Mouse (Mus musculus) midbrain, postnatal 0 days (tissue): Measurements from ENCODE around the gene Vwa5b1. TPM values are rescaled to one million over a fixed set of nuclear protein-coding genes. Genes with fewer than 3 reads are reported as not detected.

Experiments
- ATAC-seq: fragments of 200-750 bp; cut with Nextera tagmentation; 2 replicates; pipeline ENCODE4 v1.8.0; 2017; ENCODE audit warnings: moderate number of reproducible peaks, mild to moderate bottlenecking, moderate TSS enrichment, moderate library complexity; ENCODE audit not compliant: low FRiP score
- DNase-seq: peaks from one replicate; pipeline ENCODE4 v3.0.0-alpha.2; 2015; ENCODE audit warnings: low spot score
- H3K27ac ChIP-seq: fragments of 300-500 bp; sonication (generic); 2 replicates; pipeline ENCODE4 v1.5.1; 2014; ENCODE audit warnings: low read depth, mild to moderate bottlenecking, low read length, mixed read lengths
- H3K27me3 ChIP-seq: fragments of 300-500 bp; sonication (generic); 2 replicates; pipeline ENCODE4 v1.6.1; 2014; ENCODE audit warnings: low read length, control low read depth, mixed read lengths; ENCODE audit not compliant: insufficient read depth
- H3K36me3 ChIP-seq: fragments of 300-500 bp; sonication (generic); 2 replicates; pipeline ENCODE4 v1.6.1; 2014; ENCODE audit warnings: low read length, control low read depth, mixed read lengths; ENCODE audit not compliant: insufficient read depth
- H3K4me1 ChIP-seq: fragments of 300-500 bp; sonication (generic); 2 replicates; pipeline ENCODE4 v1.6.1; 2014; ENCODE audit warnings: mild to moderate bottlenecking, control low read depth, antibody characterized with exemption, low read length, mixed read lengths; ENCODE audit not compliant: insufficient read depth
- H3K4me2 ChIP-seq: fragments of 300-500 bp; sonication (generic); 2 replicates; pipeline ENCODE4 v1.6.1; 2014; ENCODE audit warnings: low read depth, mild to moderate bottlenecking, low read length, mixed read lengths; ENCODE audit not compliant: poor library complexity, severe bottlenecking
- H3K4me3 ChIP-seq: fragments of 300-500 bp; sonication (generic); 2 replicates; pipeline ENCODE4 v1.5.1; 2014; ENCODE audit warnings: low read depth, mild to moderate bottlenecking, low read length, moderate library complexity
- H3K9ac ChIP-seq: fragments of 300-500 bp; sonication (generic); replicated peaks from 2 replicates; pipeline ENCODE4 v1.6.1; 2014; ENCODE audit warnings: mild to moderate bottlenecking, low read length, moderate library complexity, mixed read lengths; ENCODE audit not compliant: poor library complexity, severe bottlenecking
- H3K9me3 ChIP-seq: fragments of 300-500 bp; sonication (generic); 2 replicates; pipeline ENCODE4 v1.6.1; 2016; ENCODE audit warnings: low read length, control low read depth
- CTCF ChIP-seq: IDR thresholded peaks from 2 replicates; pipeline ENCODE4 v1.5.1; 2016; ENCODE audit warnings: antibody characterized with exemption, mild to moderate bottlenecking
- WGBS: fragments of 180-500 bp; shearing (Covaris S2); extraction: QIAGEN DNeasy Blood & Tissue Kit; methylation state at CpG from one replicate; pipeline ENCODE4 v1.1.7; 2014; 5-methylcytosine and 5-hydroxymethylcytosine counted together
- polyA plus RNA-seq: library from polyadenylated mRNA; unstranded; fragments of >200 nt; fragmentation: Nextera tagmentation; extraction: Ambion mirVana; gene quantifications from 2 replicates; pipeline ENCODE4 v1.2.1, GENCODE M21; 2015
- total RNA-seq: library from RNA; depleted of rRNA; stranded (reverse); fragments of >200 nt; gene quantifications from 2 replicates; pipeline ENCODE4 v1.2.3, GENCODE M21; 2014

Vwa5b1 gene
- total and polyA plus RNA-seq, 2 experiments from 2014 or later: 3.1 to 16.9 TPM

- DNase-seq (no peak), ATAC-seq (no peak)
- no peak for TF ChIP-seq CTCF
- Histone ChIP-seq H3K27me3 (no peaks in the 10 kb centered on the region), H3K4me3 (no peak overlapping the region), H3K4me1 (peaks cover 15% of the 10 kb centered on the region), H3K27ac (no peak overlapping the region), H3K4me2 (no peak overlapping the region), H3K36me3 (no peaks in the 10 kb centered on the region), H3K9me3 (no peaks in the 10 kb centered on the region), H3K9ac (no peak overlapping the region)
- WGBS: 67% methylated on average over 8 of the region's 8 CpGs
Observed at GRCm38 (mm10) chr4:138553516-138553933, 82.2 kb downstream of the Vwa5b1 start.

DNA sequence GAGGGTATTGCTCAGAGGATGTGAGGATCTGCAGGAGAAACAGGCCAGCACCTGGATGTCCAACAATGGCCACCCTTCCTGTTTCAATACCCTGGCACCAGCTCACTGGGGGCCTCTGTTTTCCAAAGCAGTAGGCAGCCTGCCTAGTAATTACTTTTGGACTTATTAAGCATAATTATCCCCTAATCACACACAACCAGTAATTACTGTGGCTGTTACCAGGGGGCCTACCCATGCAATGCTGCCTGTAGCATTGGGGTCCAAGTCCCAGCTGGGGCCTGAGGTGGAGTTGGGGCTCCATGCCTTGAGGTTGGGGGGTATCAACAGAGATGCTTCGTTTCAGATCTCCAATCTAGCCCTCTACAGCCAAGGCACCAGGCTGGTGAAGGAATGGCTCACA lies 82.6 kb downstream of the Vwa5b1 start:
- Histone ChIP-seq H3K4me2 (no peak overlapping the region), H3K9ac (no peak overlapping the region), H3K4me1 (peaks cover 19% of the 10 kb centered on the region), H3K36me3 (no peaks in the 10 kb centered on the region), H3K27ac (no peak overlapping the region), H3K27me3 (no peaks in the 10 kb centered on the region), H3K9me3 (no peaks in the 10 kb centered on the region), H3K4me3 (no peak overlapping the region)
- TF ChIP-seq CTCF: no peak
- DNase-seq (no peak), ATAC-seq (no peak)
- WGBS: 42% methylated on average over 1 of the region's 1 CpGs

DNA sequence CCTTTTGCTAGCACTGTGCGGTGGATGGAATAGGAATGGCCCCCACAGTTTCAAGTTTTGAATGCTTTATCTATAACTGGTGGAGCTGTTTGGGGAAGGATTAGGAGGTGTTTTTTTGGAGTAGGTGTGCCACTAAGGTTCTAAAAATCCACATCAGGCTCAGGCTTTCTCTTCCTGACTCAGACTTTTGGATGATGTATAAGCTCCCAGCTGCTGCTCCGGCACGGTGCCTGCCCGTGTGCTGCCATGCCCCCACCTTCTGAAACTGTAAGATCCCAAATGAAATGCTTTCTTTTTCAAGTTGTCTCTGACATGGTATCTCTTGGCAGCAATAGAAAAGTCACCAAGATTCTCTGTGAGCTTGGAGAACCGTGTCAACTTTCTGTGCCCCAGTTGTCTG lies 84.1 kb downstream of the Vwa5b1 start:
- peaks cover 24% of the 10 kb centered on the region for H3K4me1 ChIP-seq
- H3K27ac ChIP-seq: no peak overlapping the region
- ATAC-seq: no peak
- no peak overlapping the region for H3K4me3 ChIP-seq
- 85% methylated on average over 5 of the region's 5 CpGs for WGBS
- H3K27me3 ChIP-seq: no peaks in the 10 kb centered on the region
- DNase-seq: no peak
- no peaks in the 10 kb centered on the region for H3K36me3 ChIP-seq
- H3K9ac ChIP-seq: no peak overlapping the region
- no peak overlapping the region for H3K4me2 ChIP-seq
- no peaks in the 10 kb centered on the region for H3K9me3 ChIP-seq
- TF ChIP-seq CTCF: no peak

GRCm38 (mm10) chr4:138550557-138550956 lies 85.1 kb downstream of the Vwa5b1 start:
- no peak overlapping the region for H3K4me2 ChIP-seq
- no peak for TF ChIP-seq CTCF
- peaks cover 22% of the 10 kb centered on the region for H3K4me1 ChIP-seq
- no peaks in the 10 kb centered on the region for H3K36me3 ChIP-seq
- no peak overlapping the region for H3K27ac ChIP-seq
- no peaks in the 10 kb centered on the region for H3K9me3 ChIP-seq
- WGBS: 68% methylated on average over 5 of the region's 5 CpGs
- no peaks in the 10 kb centered on the region for H3K27me3 ChIP-seq
- DNase-seq: no peak
- ATAC-seq: no peak
- no peak overlapping the region for H3K9ac ChIP-seq
- no peak overlapping the region for H3K4me3 ChIP-seq

- no peak for ATAC-seq
- H3K4me3 ChIP-seq: no peak overlapping the region
- no peak overlapping the region for H3K4me2 ChIP-seq
- no peaks in the 10 kb centered on the region for H3K27me3 ChIP-seq
- H3K9ac ChIP-seq: no peak overlapping the region
- H3K36me3 ChIP-seq: no peaks in the 10 kb centered on the region
- peak overlapping the region; percentile 80 for H3K27ac ChIP-seq
- H3K9me3 ChIP-seq: no peaks in the 10 kb centered on the region
- no peak for TF ChIP-seq CTCF
- DNase-seq: no peak
- H3K4me1 ChIP-seq: peaks cover 10% of the 10 kb centered on the region; the same call in 1 of the 2 replicates
- 53% methylated on average over 4 of the region's 4 CpGs for WGBS
Observed at GRCm38 (mm10) chr4:138548960-138549359, 86.7 kb downstream of the Vwa5b1 start.

DNA sequence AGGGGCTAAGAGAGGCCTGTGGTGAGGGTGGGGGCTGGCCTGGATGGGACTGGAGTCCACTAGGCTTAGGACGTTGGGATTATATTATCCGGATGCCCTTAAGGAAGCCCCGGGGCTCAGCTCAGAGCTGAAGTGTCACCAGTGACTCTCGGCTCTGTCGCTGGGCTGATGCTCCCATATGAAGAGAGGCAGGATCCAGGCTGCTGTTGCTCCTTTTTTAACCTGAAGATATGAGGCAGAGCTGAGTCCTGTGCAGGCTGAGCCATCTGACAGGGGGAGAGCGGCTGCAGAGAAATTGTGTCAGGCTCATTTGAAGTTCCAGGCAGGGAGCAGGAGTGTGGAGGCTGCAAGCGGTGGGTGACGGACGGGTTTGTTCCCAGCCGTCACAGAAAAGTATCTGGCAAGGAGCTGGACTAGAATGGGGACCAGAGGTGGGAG lies 87.5 kb downstream of the Vwa5b1 start:
- Histone ChIP-seq H3K9ac (no peak overlapping the region), H3K4me1 (peaks cover 13% of the 10 kb centered on the region), H3K27me3 (no peaks in the 10 kb centered on the region), H3K27ac (peak overlapping the region; percentile 80), H3K4me3 (no peak overlapping the region), H3K9me3 (no peaks in the 10 kb centered on the region), H3K4me2 (peak overlapping the region; percentile 15; the same call in 1 of the 2 replicates), H3K36me3 (no peaks in the 10 kb centered on the region)
- peak; percentile 26 for DNase-seq
- WGBS: 4% methylated on average over 10 of the region's 10 CpGs
- ATAC-seq: peak; percentile 63; the same call in 1 of the 2 replicates
- TF ChIP-seq CTCF: peak; percentile 25
